Mouse (Mus musculus) midbrain, embryonic 12.5 days (tissue): Measurements from ENCODE around the gene Nisch. TPM values are rescaled to one million over a fixed set of nuclear protein-coding genes. Genes with fewer than 3 reads are reported as not detected.

ENCODE experiments used
- ATAC-seq: fragments of 200-750 bp; cut with Nextera tagmentation; 2 replicates; pipeline ENCODE4 v1.8.0; 2017; ENCODE audit warnings: low read depth, moderate TSS enrichment, moderate library complexity; ENCODE audit not compliant: low FRiP score
- H3K27ac ChIP-seq: fragments of 300-500 bp; sonication (generic); replicated peaks from 2 replicates; pipeline ENCODE4 v1.5.1; 2016; ENCODE audit warnings: mild to moderate bottlenecking
- H3K27me3 ChIP-seq: fragments of 300-500 bp; sonication (generic); 2 replicates; pipeline ENCODE4 v1.6.1; 2016; ENCODE audit warnings: mild to moderate bottlenecking
- H3K36me3 ChIP-seq: fragments of 300-500 bp; sonication (generic); 2 replicates; pipeline ENCODE4 v1.6.1; 2016
- H3K4me1 ChIP-seq: fragments of 300-500 bp; sonication (generic); 2 replicates; pipeline ENCODE4 v1.6.1; 2016
- H3K4me2 ChIP-seq: fragments of 300-500 bp; sonication (generic); replicated peaks from 2 replicates; pipeline ENCODE4 v1.6.1; 2016; ENCODE audit warnings: mild to moderate bottlenecking, moderate library complexity
- H3K4me3 ChIP-seq: fragments of 300-500 bp; sonication (generic); 2 replicates; pipeline ENCODE4 v1.5.1; 2016; ENCODE audit warnings: mild to moderate bottlenecking
- H3K9ac ChIP-seq: fragments of 300-500 bp; sonication (generic); replicated peaks from 2 replicates; pipeline ENCODE4 v1.6.1; 2016; ENCODE audit warnings: mild to moderate bottlenecking, moderate library complexity
- H3K9me3 ChIP-seq: fragments of 300-500 bp; sonication (generic); 2 replicates; pipeline ENCODE4 v1.6.1; 2016; ENCODE audit warnings: mild to moderate bottlenecking
- WGBS: fragments of 180-500 bp; shearing (Covaris S2); methylation state at CpG from one replicate; pipeline ENCODE4 v1.1.7; 2016; 5-methylcytosine and 5-hydroxymethylcytosine counted together
- polyA plus RNA-seq: library from polyadenylated mRNA; unstranded; fragments of >200 nt; fragmentation: Nextera tagmentation; extraction: Ambion mirVana; gene quantifications from 2 replicates; pipeline ENCODE4 v1.2.1, GENCODE M21; 2016

Gene Nisch
- 463 and 480 TPM in 2 replicates for polyA plus RNA-seq

DNA sequence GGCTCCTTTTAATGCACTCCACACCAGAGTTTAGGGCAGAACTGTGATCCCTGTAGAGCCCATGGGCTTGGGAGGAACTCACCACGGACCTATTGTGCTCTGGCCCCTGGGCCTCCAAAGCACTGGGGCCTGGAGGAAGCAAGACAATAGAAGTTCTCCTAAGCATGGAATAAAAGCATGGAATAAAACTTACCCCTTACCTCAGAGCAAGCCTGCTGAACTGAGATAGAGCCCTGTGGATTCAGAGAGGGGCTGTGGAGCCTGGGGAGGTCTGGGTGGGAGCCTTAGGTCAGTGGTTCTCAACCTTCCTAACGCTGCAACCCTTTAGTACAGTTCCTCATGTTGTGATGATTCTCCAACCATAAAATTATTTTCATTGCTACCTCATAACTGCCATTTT is at the start of gene Nisch:
Gene Nisch (minus strand): TSS at position 101 of the 400 bp plus-strand sequence.
- Histone ChIP-seq H3K9me3 (no peaks in the 10 kb centered on the region), H3K4me3 (no peak within 1 kb of the TSS), H3K4me2 (0 out of 2 replicates have a peak within 1 kb of the TSS, but pooled peaks have one; percentile 7), H3K27ac (peak within 1 kb of the TSS; percentile 49; the same call in 1 of the 2 replicates), H3K4me1 (peaks cover 11% of the 10 kb centered on the region), H3K9ac (no peak within 1 kb of the TSS), H3K27me3 (peaks cover 6% of the 10 kb centered on the region; the same call in 1 of the 2 replicates), H3K36me3 (no peaks in the 10 kb centered on the region)
- ATAC-seq, result no peak
- 56% methylated on average over 2 of the region's 2 CpGs for WGBS

DNA sequence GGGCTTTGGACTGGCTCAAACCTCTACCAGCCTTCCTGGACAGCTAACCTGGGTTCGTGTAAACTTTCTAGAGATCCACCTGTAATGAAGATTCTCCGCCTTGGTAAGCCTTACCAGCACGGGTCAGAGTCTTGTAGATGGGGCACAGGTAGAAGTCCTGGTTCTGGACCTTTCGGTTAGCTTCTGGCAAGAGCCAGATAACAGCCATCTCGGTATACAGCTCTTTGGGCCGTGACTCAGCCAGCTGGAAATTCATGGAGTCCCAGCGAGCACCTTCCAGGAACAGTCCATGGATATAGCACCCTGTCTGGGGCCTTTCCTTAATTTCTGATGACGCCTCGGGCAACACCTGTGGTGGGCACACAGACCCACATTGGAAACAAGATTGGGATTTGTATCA is 44.2 kb upstream of the Nisch start:
- no peaks in the 10 kb centered on the region for H3K9me3 ChIP-seq
- H3K4me3 ChIP-seq, result no peak overlapping the region
- no peaks in the 10 kb centered on the region for H3K4me1 ChIP-seq
- H3K9ac ChIP-seq, result no peak overlapping the region
- no peak for ATAC-seq
- WGBS, result 94% methylated on average over 9 of the region's 9 CpGs
- H3K27me3 ChIP-seq, result no peaks in the 10 kb centered on the region
- peaks cover 66% of the 10 kb centered on the region for H3K36me3 ChIP-seq
- H3K27ac ChIP-seq, result no peak overlapping the region
- no peak overlapping the region for H3K4me2 ChIP-seq

DNA sequence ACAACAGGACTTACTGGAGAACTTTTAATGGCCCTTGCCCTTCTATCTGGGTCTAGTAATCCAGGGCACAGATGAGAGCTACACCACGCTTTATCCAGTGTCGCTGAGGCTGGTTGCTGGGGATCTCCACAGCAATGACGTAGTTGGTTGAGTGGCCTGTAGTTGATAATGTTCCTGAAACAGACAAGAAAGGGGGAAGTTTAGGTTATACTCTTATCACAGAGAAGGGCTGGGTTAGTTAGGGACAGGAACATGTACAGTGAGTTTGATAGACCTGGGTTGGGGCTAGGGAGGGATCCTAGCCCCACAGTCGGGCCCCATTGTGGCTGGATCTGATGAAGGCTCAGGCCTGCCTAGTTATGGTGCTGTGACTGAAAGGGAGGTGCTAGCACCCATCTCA is 43.6 kb upstream of the Nisch start:
- H3K4me1 ChIP-seq, result no peaks in the 10 kb centered on the region
- 92% methylated on average over 4 of the region's 4 CpGs for WGBS
- H3K27ac ChIP-seq, result no peak overlapping the region
- no peak overlapping the region for H3K9ac ChIP-seq
- H3K4me3 ChIP-seq, result no peak overlapping the region
- H3K27me3 ChIP-seq, result no peaks in the 10 kb centered on the region
- ATAC-seq, result no peak
- H3K36me3 ChIP-seq, result peaks cover 71% of the 10 kb centered on the region
- no peak overlapping the region for H3K4me2 ChIP-seq
- H3K9me3 ChIP-seq, result no peaks in the 10 kb centered on the region

DNA sequence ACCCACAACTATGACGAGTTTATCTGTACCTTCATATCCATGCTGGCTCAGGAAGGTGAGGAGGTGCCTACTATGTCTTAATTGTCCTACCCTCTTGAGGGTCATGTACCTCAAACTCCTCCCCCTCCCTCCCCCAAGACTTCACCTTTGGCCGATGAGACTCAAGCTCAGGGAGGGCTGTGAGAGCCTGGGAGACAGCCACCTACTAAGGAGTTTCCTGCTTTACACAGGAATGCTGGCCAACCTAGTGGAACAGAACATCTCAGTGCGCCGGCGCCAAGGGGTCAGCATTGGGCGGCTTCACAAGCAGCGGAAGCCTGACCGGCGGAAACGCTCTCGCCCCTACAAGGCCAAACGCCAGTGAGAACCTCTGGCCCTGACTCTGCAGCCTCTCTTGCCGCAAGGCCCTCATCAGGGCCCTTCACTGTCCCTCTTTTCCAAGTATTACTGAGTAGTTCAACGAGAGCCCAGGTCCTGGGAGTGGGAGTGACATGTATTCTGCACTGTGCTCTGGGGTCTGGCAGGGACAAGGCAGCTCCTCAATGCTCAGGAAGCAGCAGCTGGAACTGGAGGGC is 41.8 kb upstream of the Nisch start:
- H3K4me2 ChIP-seq, result no peak overlapping the region
- H3K9me3 ChIP-seq, result no peaks in the 10 kb centered on the region
- H3K27me3 ChIP-seq, result no peaks in the 10 kb centered on the region
- H3K27ac ChIP-seq, result no peak overlapping the region
- no peak for ATAC-seq
- no peaks in the 10 kb centered on the region for H3K4me1 ChIP-seq
- no peak overlapping the region for H3K9ac ChIP-seq
- H3K4me3 ChIP-seq, result no peak overlapping the region
- peaks cover 89% of the 10 kb centered on the region for H3K36me3 ChIP-seq
- WGBS, result 96% methylated on average over 14 of the region's 14 CpGs

DNA sequence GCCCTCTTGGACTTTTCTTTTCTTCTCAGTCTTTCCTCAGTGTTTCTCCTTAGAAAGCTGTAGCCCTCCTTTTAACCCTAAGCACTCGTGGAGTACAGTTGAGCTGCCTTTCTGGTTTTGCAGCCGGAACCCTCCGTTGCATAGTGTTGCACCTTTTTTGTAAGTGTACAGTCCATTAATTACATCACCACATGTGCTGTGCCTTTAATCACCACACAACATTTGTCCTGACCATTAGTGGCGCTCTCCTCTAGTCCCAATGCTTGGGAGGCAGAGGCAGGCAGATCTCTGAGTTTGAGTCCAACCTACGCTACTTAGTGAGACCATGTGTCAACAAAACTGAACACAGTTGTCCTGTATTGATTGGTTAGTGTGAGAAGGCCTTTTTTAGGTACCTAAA is 35.3 kb upstream of the Nisch start:
- Histone ChIP-seq H3K36me3 (peaks cover 43% of the 10 kb centered on the region), H3K9ac (peak overlapping the region; percentile 86), H3K9me3 (no peaks in the 10 kb centered on the region), H3K27me3 (no peaks in the 10 kb centered on the region), H3K4me3 (peak overlapping the region; percentile 85), H3K4me2 (peak overlapping the region; percentile 74), H3K27ac (no peak overlapping the region), H3K4me1 (peaks cover 9% of the 10 kb centered on the region)
- no peak for ATAC-seq
- WGBS, result 94% methylated on average over 5 of the region's 5 CpGs

DNA sequence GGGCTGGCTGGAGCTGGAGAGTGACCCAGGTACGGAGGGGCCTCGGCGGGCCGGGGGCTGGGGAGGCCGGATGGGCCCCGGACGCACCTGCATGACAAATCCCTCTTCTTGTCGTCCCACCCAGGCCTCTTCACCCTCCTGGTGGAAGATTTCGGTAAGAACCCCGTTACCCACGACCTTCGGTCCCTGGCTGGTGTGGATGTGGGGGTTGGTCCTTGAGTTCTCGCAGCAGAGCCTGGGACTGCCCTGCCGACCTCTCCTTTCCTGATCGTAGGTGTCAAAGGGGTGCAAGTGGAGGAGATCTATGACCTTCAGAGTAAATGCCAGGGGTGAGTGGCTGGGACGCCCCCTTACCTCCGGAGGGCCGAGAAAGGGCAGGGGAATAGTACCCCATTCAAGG is 34.9 kb upstream of the Nisch start:
- Histone ChIP-seq H3K9me3 (no peaks in the 10 kb centered on the region), H3K27me3 (no peaks in the 10 kb centered on the region), H3K4me2 (peak overlapping the region; percentile 74), H3K9ac (peak overlapping the region; percentile 86), H3K27ac (peak overlapping the region; percentile 89), H3K4me3 (peak overlapping the region; percentile 85), H3K4me1 (peaks cover 9% of the 10 kb centered on the region), H3K36me3 (peaks cover 39% of the 10 kb centered on the region)
- 3% methylated on average over 18 of the region's 18 CpGs for WGBS
- no peak; the same call in 1 of the 2 replicates for ATAC-seq

DNA sequence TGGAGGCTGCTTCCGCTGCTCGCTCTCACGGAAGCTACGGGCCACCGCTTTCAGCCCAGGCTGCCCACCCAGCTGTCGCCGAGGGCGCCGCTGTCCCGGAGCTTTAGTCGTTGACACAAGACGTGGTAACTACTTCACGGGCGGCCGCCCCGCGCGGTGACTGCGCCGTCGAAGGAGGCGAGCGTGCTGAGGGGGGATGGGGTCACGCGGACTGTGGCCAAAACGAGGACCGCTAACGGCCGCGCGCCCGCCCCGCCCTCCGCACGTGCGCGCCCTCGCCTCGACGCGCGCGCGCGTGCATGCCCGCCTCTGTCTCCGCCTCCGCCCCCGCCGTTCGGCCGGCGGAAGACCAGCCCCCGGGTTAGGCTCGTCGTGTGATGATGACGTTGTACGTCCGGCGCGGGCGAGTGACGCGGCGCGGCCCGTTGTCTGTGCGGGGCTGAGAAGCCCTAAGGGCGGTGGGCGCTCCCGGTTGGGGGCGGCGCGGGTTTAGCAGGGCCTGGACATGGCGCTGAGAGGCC is 34.4 kb upstream of the Nisch start, which contains the start of the genes Phf7 and Bap1:
Gene Phf7 (minus strand): TSS at position 234 of the 521 bp plus-strand sequence.
Gene Bap1 (plus strand): TSS at position 367 of the 521 bp plus-strand sequence.
- ATAC-seq, result peak; percentile 93
- Histone ChIP-seq H3K27ac (peak within 1 kb of the TSS; percentile 89), H3K9me3 (no peaks in the 10 kb centered on the region), H3K4me1 (peaks cover 9% of the 10 kb centered on the region), H3K9ac (peak within 1 kb of the TSS; percentile 86), H3K4me3 (peak within 1 kb of the TSS; percentile 85), H3K27me3 (no peaks in the 10 kb centered on the region), H3K4me2 (peak within 1 kb of the TSS; percentile 74), H3K36me3 (peaks cover 34% of the 10 kb centered on the region)
- under 1% methylated on average over 62 of the region's 75 CpGs for WGBS

DNA sequence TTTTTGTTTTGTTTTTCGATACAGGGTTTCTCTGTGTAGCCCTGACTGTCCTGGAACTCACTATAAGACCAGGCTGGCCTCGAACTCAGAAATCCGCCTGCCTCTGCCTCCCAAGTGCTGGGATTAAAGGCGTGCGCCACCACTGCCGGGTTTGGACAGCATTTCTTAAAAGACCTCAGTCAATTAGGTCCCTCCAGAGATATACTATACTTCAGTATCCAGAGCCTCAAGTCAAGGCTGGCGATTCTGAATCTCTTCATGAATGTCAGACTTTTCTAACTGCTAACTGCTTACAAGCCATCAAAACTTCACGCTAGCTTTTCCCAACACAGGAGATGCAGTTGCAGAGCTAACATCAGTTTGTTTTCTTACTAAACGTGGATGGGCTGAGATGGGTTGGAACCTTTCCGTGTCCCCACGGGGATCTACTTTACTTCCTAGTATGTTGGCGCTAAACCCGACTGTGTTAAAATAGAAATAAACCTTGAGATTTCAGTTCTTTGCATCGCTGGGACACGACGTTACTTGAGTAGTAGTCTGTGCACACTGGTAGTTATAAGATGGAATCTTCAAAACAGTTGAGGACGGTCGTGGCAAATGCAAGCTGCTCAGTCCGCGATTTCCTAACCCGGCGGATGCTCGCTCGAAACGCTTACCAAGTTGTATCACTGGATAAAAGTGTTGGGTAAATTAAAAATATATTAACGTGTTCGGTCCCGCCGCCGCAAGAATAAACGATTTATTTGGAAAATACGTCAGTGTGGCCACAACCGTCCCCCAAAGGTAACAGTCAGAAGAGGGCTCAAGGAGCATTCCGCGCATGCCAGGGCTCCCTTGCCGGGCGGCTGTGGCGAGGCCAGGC is 33.7 kb upstream of the Nisch start:
- no peaks in the 10 kb centered on the region for H3K27me3 ChIP-seq
- H3K9me3 ChIP-seq, result no peaks in the 10 kb centered on the region
- peak; percentile 5; the same call in 1 of the 2 replicates for ATAC-seq
- H3K4me3 ChIP-seq, result peak overlapping the region; percentile 85
- peak overlapping the region; percentile 89 for H3K27ac ChIP-seq
- peak overlapping the region; percentile 74 for H3K4me2 ChIP-seq
- peaks cover 9% of the 10 kb centered on the region for H3K4me1 ChIP-seq
- peaks cover 27% of the 10 kb centered on the region for H3K36me3 ChIP-seq
- H3K9ac ChIP-seq, result peak overlapping the region; percentile 86
- 22% methylated on average over 38 of the region's 38 CpGs for WGBS

DNA sequence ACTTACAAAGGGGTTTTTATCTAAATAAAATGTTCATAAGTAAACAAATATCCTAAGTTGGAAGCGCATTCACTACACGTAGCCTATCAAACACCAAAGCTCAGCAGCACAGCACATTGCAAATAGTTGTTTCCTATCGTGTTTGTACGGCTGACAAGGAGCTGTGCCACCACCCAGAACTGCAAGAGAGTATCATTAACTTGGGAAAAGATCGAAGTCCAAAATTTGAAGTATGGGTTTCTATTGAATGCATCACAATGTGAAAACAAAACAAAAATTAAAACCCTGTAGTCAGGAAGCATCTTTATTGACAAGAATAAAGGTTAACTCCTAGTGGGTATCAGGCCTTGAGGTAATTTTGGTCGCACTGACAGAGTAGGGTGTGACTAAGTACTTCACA is 31.6 kb upstream of the Nisch start:
- Histone ChIP-seq H3K4me1 (peaks cover 9% of the 10 kb centered on the region), H3K4me2 (no peak overlapping the region), H3K27ac (no peak overlapping the region), H3K9me3 (no peaks in the 10 kb centered on the region), H3K27me3 (no peaks in the 10 kb centered on the region), H3K4me3 (no peak overlapping the region), H3K9ac (no peak overlapping the region), H3K36me3 (peaks cover 6% of the 10 kb centered on the region)
- ATAC-seq, result no peak
- 91% methylated on average over 6 of the region's 6 CpGs for WGBS

DNA sequence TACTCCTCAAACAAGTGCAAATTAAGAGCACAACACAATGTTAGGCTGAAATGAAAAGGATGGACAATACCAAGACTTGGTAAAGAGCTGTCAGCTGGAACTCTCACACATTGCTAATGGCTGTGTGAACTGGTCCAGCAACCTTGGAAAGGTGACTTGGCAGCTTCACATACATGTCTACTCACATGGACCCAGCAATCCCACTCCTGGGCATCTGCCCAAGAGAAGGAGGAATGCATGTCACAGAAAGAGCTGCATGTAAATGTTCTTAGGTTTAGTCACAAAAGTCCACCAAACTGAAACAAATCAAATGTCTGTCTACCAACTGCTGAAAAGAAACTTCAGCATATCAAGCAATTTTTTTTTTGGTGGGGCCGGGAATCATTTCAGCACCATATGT is 29.2 kb upstream of the Nisch start:
- 76% methylated on average over 1 of the region's 1 CpGs for WGBS
- H3K27ac ChIP-seq, result no peak overlapping the region
- H3K4me2 ChIP-seq, result no peak overlapping the region
- H3K4me1 ChIP-seq, result no peaks in the 10 kb centered on the region
- H3K36me3 ChIP-seq, result no peaks in the 10 kb centered on the region
- ATAC-seq, result no peak
- no peak overlapping the region for H3K4me3 ChIP-seq
- H3K9me3 ChIP-seq, result no peaks in the 10 kb centered on the region
- no peak overlapping the region for H3K9ac ChIP-seq
- H3K27me3 ChIP-seq, result no peaks in the 10 kb centered on the region

DNA sequence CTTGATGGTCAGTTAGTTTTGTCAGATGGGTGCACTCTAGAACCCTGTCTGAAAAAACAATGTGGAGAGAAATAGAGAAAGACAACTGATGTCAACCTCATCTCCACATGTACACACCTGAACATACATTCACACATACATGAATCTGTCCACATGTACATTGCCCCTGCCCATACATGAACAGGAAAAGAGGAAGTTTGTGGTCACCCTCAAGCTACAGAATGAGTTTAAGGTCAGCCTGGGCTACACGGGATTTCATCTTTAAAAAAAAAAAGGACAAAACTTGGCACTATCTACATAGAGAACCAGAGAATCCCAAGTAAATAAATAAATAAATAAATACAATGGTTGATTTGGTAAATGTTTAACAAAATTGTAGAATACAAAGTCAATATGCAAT is 28.0 kb upstream of the Nisch start:
- no peaks in the 10 kb centered on the region for H3K4me1 ChIP-seq
- ATAC-seq, result no peak
- no peak overlapping the region for H3K4me2 ChIP-seq
- H3K36me3 ChIP-seq, result no peaks in the 10 kb centered on the region
- no peak overlapping the region for H3K27ac ChIP-seq
- H3K9ac ChIP-seq, result no peak overlapping the region
- no peak overlapping the region for H3K4me3 ChIP-seq
- H3K9me3 ChIP-seq, result no peaks in the 10 kb centered on the region
- WGBS, result 88% methylated on average over 1 of the region's 1 CpGs
- H3K27me3 ChIP-seq, result no peaks in the 10 kb centered on the region

DNA sequence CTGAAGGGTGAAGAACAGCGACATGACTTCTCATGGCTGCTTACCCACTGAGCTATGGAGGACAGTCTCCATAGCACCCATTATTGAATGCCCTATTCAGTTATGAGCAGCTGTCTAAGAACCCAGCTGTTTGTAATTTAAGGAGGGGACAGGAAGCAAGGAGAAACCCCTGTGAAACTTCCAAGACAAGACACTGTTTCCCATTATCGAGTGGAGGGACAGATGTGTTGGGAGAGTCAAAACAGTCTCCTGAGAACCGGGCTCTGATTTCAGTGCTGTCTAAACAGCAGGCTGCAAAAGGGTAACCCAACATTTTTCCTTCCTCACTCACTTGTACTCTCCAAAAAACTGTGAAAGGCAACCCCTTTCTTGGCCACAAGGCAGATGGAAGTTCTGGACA is 23.8 kb upstream of the Nisch start:
- Histone ChIP-seq H3K36me3 (no peaks in the 10 kb centered on the region), H3K27ac (no peak overlapping the region), H3K9me3 (no peaks in the 10 kb centered on the region), H3K4me1 (no peaks in the 10 kb centered on the region), H3K9ac (no peak overlapping the region), H3K4me2 (no peak overlapping the region), H3K4me3 (no peak overlapping the region), H3K27me3 (no peaks in the 10 kb centered on the region)
- no peak for ATAC-seq
- WGBS, result 75% methylated on average over 3 of the region's 3 CpGs
